Mouse (Mus musculus) ES-E14 (cell line): ENCODE measurements around the gene Xcl1.

ENCODE experiments used
- CHD2 ChIP-seq: IDR thresholded peaks from 2 replicates; pipeline ENCODE4 v1.6.1; 2014; ENCODE audit warnings: mild to moderate bottlenecking, low read depth, low read length, inconsistent platforms
- HCFC1 ChIP-seq: IDR thresholded peaks from 2 replicates; pipeline ENCODE4 v1.6.1; 2012; ENCODE audit warnings: low read length, inconsistent platforms, borderline replicate concordance; ENCODE audit not compliant: insufficient read depth
- MAFK ChIP-seq: IDR thresholded peaks from 2 replicates; pipeline ENCODE4 v1.6.1; 2014; ENCODE audit warnings: mild to moderate bottlenecking, low read depth, low read length, inconsistent platforms; ENCODE audit not compliant: insufficient read depth
- ZC3H11A ChIP-seq: IDR thresholded peaks from 2 replicates; pipeline ENCODE4 v1.6.1; 2012; ENCODE audit warnings: low read depth, mild to moderate bottlenecking, inconsistent platforms, low read length, borderline replicate concordance
- ZNF384 ChIP-seq: IDR thresholded peaks from 2 replicates; pipeline ENCODE4 v1.6.1; 2012; ENCODE audit warnings: low read depth, low read length, inconsistent platforms

DNA sequence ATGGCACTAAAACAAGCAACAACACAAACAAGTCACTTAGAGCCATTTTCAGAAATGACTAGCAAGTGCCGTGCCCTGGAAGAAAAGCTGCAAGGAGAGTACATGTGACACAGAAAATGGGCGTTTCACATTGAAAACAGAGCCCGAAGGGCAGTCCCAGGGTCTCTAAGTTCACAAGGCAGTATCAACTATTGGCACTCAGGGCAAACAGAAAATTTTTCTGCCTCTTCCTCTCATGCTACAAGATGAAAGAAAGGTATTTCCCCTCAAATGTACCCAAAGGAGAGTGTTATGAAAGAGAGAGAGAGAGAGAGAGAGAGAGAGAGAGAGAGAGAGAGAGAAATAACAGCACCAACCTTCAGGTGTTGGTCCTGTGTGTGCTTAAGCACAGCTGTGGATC is 53.4 kb downstream of the Xcl1 start:
- no peak for TF ChIP-seq HCFC1
- no peak for TF ChIP-seq CHD2
- no peak for TF ChIP-seq ZNF384
- TF ChIP-seq MAFK, result no peak
- no peak for TF ChIP-seq ZC3H11A
